Mouse (Mus musculus) right cerebral cortex, postnatal 10 days (tissue): ENCODE measurements around the gene S100a13.
A peak's percentile ranks its signal among the peaks of the same experiment; 100 is the strongest.

Experiments
- DNase-seq, 2 experiments: peaks; one replicate each; pipeline ENCODE4 v3.0.0; 2021; ENCODE audit warnings: low spot score in 2 of 2

The S100a13 gene

DNA sequence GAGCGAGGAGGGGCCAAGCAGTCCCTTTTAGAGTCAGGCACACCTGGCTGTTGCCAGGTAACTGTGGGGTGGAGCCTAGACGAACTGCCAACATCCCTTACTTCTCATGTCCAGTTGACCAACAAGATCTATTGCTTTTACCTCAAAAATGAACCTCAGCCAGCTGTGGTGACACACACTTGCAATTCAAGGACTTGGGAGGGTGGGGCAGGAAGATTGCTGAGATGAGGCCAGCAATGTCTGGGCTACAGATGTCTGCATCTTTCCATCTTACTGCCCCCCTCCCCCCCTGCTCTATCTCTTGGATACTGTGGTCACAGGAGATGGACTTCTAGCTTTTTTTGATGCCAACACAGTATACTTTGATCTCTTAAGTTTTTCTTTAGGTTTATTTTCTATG, 38.0 kb downstream of the S100a13 start:
- DNase-seq, result no peak

DNA sequence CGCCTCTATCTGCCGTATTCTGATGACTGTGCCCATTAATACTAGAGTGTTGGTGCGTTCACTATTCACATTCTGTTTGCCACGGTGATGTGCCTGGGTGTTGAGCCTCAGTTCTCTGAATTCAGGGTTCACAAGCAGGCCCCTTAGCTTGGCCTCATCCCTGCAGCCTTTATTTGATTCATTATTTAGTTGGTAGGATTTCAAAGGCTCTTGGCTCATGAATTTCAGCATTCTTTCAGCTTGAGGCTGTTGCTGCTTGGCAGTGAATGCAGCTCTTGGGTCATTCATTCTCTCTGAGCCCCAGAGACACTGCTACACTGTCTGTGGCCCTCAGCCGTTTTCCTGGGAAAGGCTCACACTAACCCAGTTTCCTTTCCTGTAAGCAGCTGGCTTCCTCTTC, 41.7 kb downstream of the S100a13 start:
- peak; percentile 72 to 87 for DNase-seq

DNA sequence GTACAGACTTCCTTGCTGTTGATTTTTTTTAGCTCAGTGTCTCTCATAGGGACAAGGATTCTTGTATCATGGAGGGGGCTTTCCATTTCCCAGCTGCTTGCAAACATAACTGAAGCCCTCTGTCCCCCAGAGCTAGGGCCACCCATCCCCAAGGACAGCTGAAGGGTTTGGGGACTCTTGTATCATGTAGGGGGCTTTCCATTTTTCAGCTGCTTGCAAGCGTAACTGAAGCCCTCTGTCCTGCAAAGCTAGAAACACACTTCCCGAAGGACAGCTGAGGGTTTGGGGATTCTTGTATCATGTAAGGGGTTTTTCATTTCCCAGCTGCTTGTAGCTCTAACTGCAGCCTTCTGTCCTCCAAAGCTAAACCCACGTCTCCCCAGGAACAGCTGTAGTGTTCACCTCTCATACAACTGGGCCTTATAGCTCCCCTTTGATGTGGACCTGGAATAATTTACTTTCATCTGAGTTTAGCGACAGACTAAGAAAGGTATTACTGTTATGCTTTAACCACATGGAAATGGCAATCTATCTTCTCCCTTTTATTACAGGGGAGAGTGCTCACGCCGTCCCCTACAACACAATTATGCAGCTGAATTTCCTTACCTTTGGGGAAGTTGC, 45.9 kb downstream of the S100a13 start, which contains the start of gene S100a3:
Gene S100a3 (plus strand): TSS at position 571 of the 621 bp plus-strand sequence.
- DNase-seq, result no peak
